Mouse (Mus musculus) heart, adult 18-20 months (tissue): ENCODE measurements around the gene Crb1. TPM values are rescaled to one million over a fixed set of nuclear protein-coding genes. Genes with fewer than 3 reads are reported as not detected.
"Not testable (repeated sequence)": the region's sequence is repeated elsewhere in the genome, so short reads cannot be mapped to it uniquely, and the experiment has no call there.

ENCODE experiments used
- DNase-seq, 2 experiments: peaks; one replicate each; pipeline ENCODE4 v3.0.0; 2021 to 2022; ENCODE audit warnings: mixed read lengths in 1 of 2
- long read RNA-seq, 2 experiments: library from polyadenylated mRNA; stranded (forward); transcript quantifications; one replicate each; pipeline ENCODE4 v2.0.0; 2021
- total RNA-seq, 2 experiments: library from RNA; stranded (reverse); gene quantifications; 2 replicates each; pipeline ENCODE4 v1.2.3; 2021

Gene Crb1
- under 1 TPM; 0.42 to 0.51 TPM for total RNA-seq
- long read RNA-seq, experiment 1: 0 reads
- long read RNA-seq, experiment 2: 0 reads

- no peak for DNase-seq
These were observed at the start of gene Crb1 for GRCm38 (mm10) chr1:139376638-139377286. Gene Crb1 (minus strand): TSS chr1:139377100.

GRCm38 (mm10) chr1:139425006-139425405, 48.1 kb upstream of the Crb1 start:
- DNase-seq: no peak

- peak in 1 of 2 experiments; percentile 8 for DNase-seq
These were observed 47.0 kb upstream of the Crb1 start for GRCm38 (mm10) chr1:139423931-139424330.

- peak in 1 of 2 experiments; percentile 10 for DNase-seq
These were observed 46.0 kb upstream of the Crb1 start for GRCm38 (mm10) chr1:139422941-139423340.

GRCm38 (mm10) chr1:139421875-139422791, 45.2 kb upstream of the Crb1 start, which contains the start of gene Zbtb41:
Gene Zbtb41 (plus strand): TSS chr1:139422288.
- DNase-seq: peak; percentile 93 to 95

GRCm38 (mm10) chr1:139421521-139421874, 44.6 kb upstream of the Crb1 start:
- no peak for DNase-seq

- DNase-seq: no peak
These were observed 36.6 kb upstream of the Crb1 start for GRCm38 (mm10) chr1:139413465-139413864.

- not testable (repeated sequence) for DNase-seq
These were observed 35.5 kb upstream of the Crb1 start for GRCm38 (mm10) chr1:139412365-139412764.

- no peak for DNase-seq
These were observed 30.8 kb upstream of the Crb1 start for GRCm38 (mm10) chr1:139407701-139408100.

GRCm38 (mm10) chr1:139405766-139406165, 28.9 kb upstream of the Crb1 start:
- DNase-seq: no peak

GRCm38 (mm10) chr1:139396589-139396988, 19.7 kb upstream of the Crb1 start:
- no peak for DNase-seq

GRCm38 (mm10) chr1:139391747-139392146, 14.8 kb upstream of the Crb1 start:
- DNase-seq: no peak

GRCm38 (mm10) chr1:139379621-139379984, 2.7 kb upstream of the Crb1 start:
- DNase-seq: no peak

GRCm38 (mm10) chr1:139378861-139379620, 2.1 kb upstream of the Crb1 start:
- no peak for DNase-seq

- no peak for DNase-seq
These were observed 1.0 kb downstream of the Crb1 start for GRCm38 (mm10) chr1:139375900-139376299.

- DNase-seq: no peak
These were observed 5.6 kb downstream of the Crb1 start for GRCm38 (mm10) chr1:139371341-139371740.

- no peak for DNase-seq
These were observed 28.3 kb downstream of the Crb1 start for GRCm38 (mm10) chr1:139348566-139348965.

- DNase-seq: no peak
These were observed 30.1 kb downstream of the Crb1 start for GRCm38 (mm10) chr1:139346602-139347371.

GRCm38 (mm10) chr1:139346030-139346601, 30.8 kb downstream of the Crb1 start:
- no peak for DNase-seq

GRCm38 (mm10) chr1:139340178-139340859, 36.6 kb downstream of the Crb1 start:
- no peak for DNase-seq

GRCm38 (mm10) chr1:139336997-139337396, 39.9 kb downstream of the Crb1 start:
- DNase-seq: no peak
